In genomic region chr4:45439281-45439680, GRCm38 (mm10) we compare ENCODE assay signal across 19 mouse cellular contexts. TPM values are rescaled to one million over a fixed set of nuclear protein-coding genes. Genes with fewer than 3 reads are reported as not detected.
DNase-seq lines count a peak whose midpoint lies in the region; ATAC-seq and TF ChIP-seq lines count a peak whose summit lies in the region.
"Had no signal": no experiment of that assay in that cellular context is flagged by ENCODE, and none has a peak within 500 bp of the region (broad histone marks: within the 10 kb centered on the region; RNA-seq: fewer than 3 reads in every experiment).

No protein-coding gene starts in this region.

- no peaks in the 10 kb centered on the region for H3K9me3 ChIP-seq in intestine, embryonic 14.5 days (ENCODE audit: control insufficient read depth, low read length)
- no peaks in the 10 kb centered on the region for H3K9me3 ChIP-seq in intestine, postnatal 0 days (ENCODE audit: control insufficient read depth)
- H3K9me3 ChIP-seq in hindbrain, postnatal 0 days (ENCODE audit: low read length), result no peaks in the 10 kb centered on the region
- H3K9me3 ChIP-seq: liver, embryonic 12.5 days; midbrain, embryonic 12.5 days had no signal

- DNase-seq in intestine, embryonic 14.5 days (ENCODE audit: low spot score), result no peak
- peak; percentile 52 for DNase-seq in embryo, embryonic 10.5 days (ENCODE audit: low spot score)
- DNase-seq in forelimb bud, embryonic 11.5 days (ENCODE audit: low read depth, low spot score), result peak; percentile 58
- peak; percentile 47 for DNase-seq in hindbrain, postnatal 0 days (ENCODE audit: low spot score)
- DNase-seq in kidney, adult 8-10 months, result no peak
- no peak for DNase-seq in urinary bladder, postnatal 25 days (ENCODE audit: low spot score)
- DNase-seq: adrenal gland, postnatal 14 days; cerebellum, adult 18-20 months; cerebellum, postnatal 36 days; gastrocnemius, postnatal 10 days; heart, adult 2 months; layer of hippocampus, postnatal 36 days; lung, embryonic 14.5 days; lung, postnatal 4 days had no signal

- TF ChIP-seq CTCF in intestine, postnatal 0 days (IDR thresholded peaks at IDR 0.05; ENCODE audit: low read depth), result no peak
- no peak for TF ChIP-seq CTCF in hindbrain, postnatal 0 days (IDR thresholded peaks at IDR 0.05; ENCODE audit: low read depth)

- H3K4me2 ChIP-seq in intestine, embryonic 14.5 days (ENCODE audit: low read length), result no peak overlapping the region
- no peak overlapping the region for H3K4me2 ChIP-seq in intestine, postnatal 0 days (replicated peaks; ENCODE audit: low read depth)
- no peak overlapping the region for H3K4me2 ChIP-seq in hindbrain, postnatal 0 days (ENCODE audit: low read depth, low read length)
- H3K4me2 ChIP-seq: liver, embryonic 12.5 days; lung, embryonic 14.5 days; midbrain, embryonic 12.5 days had no signal

- H3K36me3 ChIP-seq in intestine, embryonic 14.5 days (ENCODE audit: control insufficient read depth, insufficient read depth, low read length), result peaks cover 8% of the 10 kb centered on the region
- H3K36me3 ChIP-seq in intestine, postnatal 0 days (ENCODE audit: control insufficient read depth, insufficient read depth), result peaks cover 33% of the 10 kb centered on the region
- no peaks in the 10 kb centered on the region for H3K36me3 ChIP-seq in hindbrain, postnatal 0 days (ENCODE audit: insufficient read depth, low read length)
- H3K36me3 ChIP-seq: midbrain, embryonic 12.5 days had no signal

- peak overlapping the region; percentile 18 for H3K27ac ChIP-seq in intestine, embryonic 14.5 days (ENCODE audit: low read depth)
- H3K27ac ChIP-seq in intestine, postnatal 0 days (ENCODE audit: low read depth, low read length), result no peak overlapping the region
- no peak overlapping the region for H3K27ac ChIP-seq in hindbrain, postnatal 0 days
- H3K27ac ChIP-seq: heart, adult 2 months; liver, embryonic 12.5 days; midbrain, embryonic 12.5 days had no signal

- no peak overlapping the region for H3K4me3 ChIP-seq in intestine, embryonic 14.5 days (ENCODE audit: low read depth, low read length)
- no peak overlapping the region for H3K4me3 ChIP-seq in intestine, postnatal 0 days (ENCODE audit: low read depth, low read length)
- no peak overlapping the region for H3K4me3 ChIP-seq in hindbrain, postnatal 0 days (ENCODE audit: low read length)
- H3K4me3 ChIP-seq: heart, adult 2 months; liver, embryonic 12.5 days; midbrain, embryonic 12.5 days had no signal

- no peaks in the 10 kb centered on the region for H3K27me3 ChIP-seq in intestine, embryonic 14.5 days (replicated peaks; ENCODE audit: control insufficient read depth, insufficient read depth, low read length)
- no peaks in the 10 kb centered on the region for H3K27me3 ChIP-seq in intestine, postnatal 0 days (replicated peaks; ENCODE audit: control insufficient read depth, insufficient read depth, low read length)
- no peaks in the 10 kb centered on the region for H3K27me3 ChIP-seq in hindbrain, postnatal 0 days (ENCODE audit: insufficient read depth, low read length)
- H3K27me3 ChIP-seq: liver, embryonic 12.5 days; midbrain, embryonic 12.5 days; Patski had no signal

- no peak for ATAC-seq in intestine, embryonic 14.5 days (replicated peaks; ENCODE audit: low FRiP score, low TSS enrichment, low read depth)
- ATAC-seq in intestine, postnatal 0 days, result no peak
- no peak for ATAC-seq in hindbrain, postnatal 0 days
- ATAC-seq: activated CD4-positive, CD25-positive, alpha-beta regulatory T cell, adult 4 months; liver, embryonic 12.5 days; Patski had no signal

- H3K4me1 ChIP-seq in intestine, embryonic 14.5 days (replicated peaks; ENCODE audit: control insufficient read depth, insufficient read depth, low read length), result peaks cover 39% of the 10 kb centered on the region
- H3K4me1 ChIP-seq in intestine, postnatal 0 days (replicated peaks; ENCODE audit: control insufficient read depth, insufficient read depth, low read length), result no peaks in the 10 kb centered on the region
- peaks cover 15% of the 10 kb centered on the region for H3K4me1 ChIP-seq in hindbrain, postnatal 0 days (ENCODE audit: insufficient read depth, low read length)

- H3K9ac ChIP-seq in intestine, embryonic 14.5 days (ENCODE audit: low read length), result no peak overlapping the region
- H3K9ac ChIP-seq in intestine, postnatal 0 days (ENCODE audit: low read depth, low read length), result no peak overlapping the region
- no peak overlapping the region for H3K9ac ChIP-seq in hindbrain, postnatal 0 days (replicated peaks; ENCODE audit: low read length)
- H3K9ac ChIP-seq: liver, embryonic 12.5 days; lung, embryonic 14.5 days; midbrain, embryonic 12.5 days had no signal

- 21% methylated on average over 5 of the region's 5 CpGs for WGBS in intestine, embryonic 14.5 days
- WGBS in intestine, postnatal 0 days, result 38% methylated on average over 5 of the region's 5 CpGs
- WGBS in hindbrain, postnatal 0 days, result 36% methylated on average over 5 of the region's 5 CpGs

RNA-seq across cellular contexts. Expression of gene Slc25a51, which starts 30.7 kb away (rescaled TPM):
- polyA plus RNA-seq in intestine, embryonic 14.5 days (2014; fragmentation: Nextera tagmentation; extraction: Ambion mirVana), result 46.7 and 67.0 TPM in 2 replicates
- polyA plus RNA-seq in intestine, postnatal 0 days (2015; fragmentation: Nextera tagmentation; extraction: Ambion mirVana), result 39.7 and 40.9 TPM in 2 replicates
- 137 and 142 TPM in 2 replicates for total RNA-seq in hindbrain, postnatal 0 days (2014; rRNA removed)
- 60.6 and 64.3 TPM in 2 replicates for polyA plus RNA-seq in hindbrain, postnatal 0 days (2015; fragmentation: Nextera tagmentation; extraction: Ambion mirVana)

Comparison
In these comparisons a context has a peak if more than half of its experiments do, and no peak if none do; other contexts are left out.
1. DNase-seq: peak in embryo, embryonic 10.5 days (single experiment), forelimb bud, embryonic 11.5 days (single experiment) and hindbrain, postnatal 0 days (single experiment); none in intestine, embryonic 14.5 days (single experiment), kidney, adult 8-10 months (0 of 2) and urinary bladder, postnatal 25 days (single experiment).